Mouse (Mus musculus): ENCODE measurements around the gene Oxct2b. TPM values are rescaled to one million over a fixed set of nuclear protein-coding genes. Genes with fewer than 3 reads are reported as not detected.
"Not testable (repeated sequence)": the region's sequence is repeated elsewhere in the genome, so short reads cannot be mapped to it uniquely, and the experiment has no call there.

The Oxct2b gene
- polyA plus RNA-seq, 1 experiment: not detected

DNA sequence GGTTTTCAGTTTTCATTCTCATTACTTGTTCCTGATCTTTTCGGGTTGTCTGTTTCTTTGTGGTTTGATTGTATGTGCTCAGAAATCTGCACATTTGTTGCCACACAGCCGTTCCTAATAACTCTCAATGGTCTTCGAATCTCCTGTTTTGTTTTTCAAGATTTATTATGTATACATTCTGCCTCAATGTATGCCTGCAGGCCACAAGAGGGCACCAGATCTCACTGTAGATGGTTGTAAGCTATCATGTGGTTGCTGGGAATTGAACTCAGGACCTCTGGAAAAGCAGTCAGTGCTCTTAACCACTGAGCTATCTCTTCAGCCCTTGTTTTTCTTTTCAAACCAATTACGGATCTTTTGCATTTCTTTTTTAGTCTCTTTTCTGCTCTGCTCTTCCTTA is 29.7 kb upstream of the Oxct2b start:
- no peak for TF ChIP-seq GATA1 (IDR thresholded peaks at IDR 0.05; ENCODE audit: borderline replicate concordance, low read length)
- TF ChIP-seq FLI1 (IDR thresholded peaks at IDR 0.05; ENCODE audit: low read length): no peak
- Histone ChIP-seq H3K36me3 (replicated peaks; ENCODE audit: low read length) (no peaks in the 10 kb centered on the region), H3K4me3 (replicated peaks) (no peak overlapping the region), H3K9me3 (peaks cover 12% of the 10 kb centered on the region), H3K4me1 (peaks cover 5% of the 10 kb centered on the region; the same call in 1 of the 2 replicates), H3K27me3 (replicated peaks) (peaks cover 25% of the 10 kb centered on the region)

GRCm38 (mm10) chr4:123092621-123093020 is 23.4 kb upstream of the Oxct2b start:
- H3K27me3 ChIP-seq (replicated peaks): peaks cover 27% of the 10 kb centered on the region
- H3K36me3 ChIP-seq (replicated peaks; ENCODE audit: low read length): no peaks in the 10 kb centered on the region

GRCm38 (mm10) chr4:123093064-123093776 is 22.8 kb upstream of the Oxct2b start:
- H3K4me1 ChIP-seq: no peaks in the 10 kb centered on the region
- peaks cover 3% of the 10 kb centered on the region; the same call in 1 of the 2 replicates for H3K9me3 ChIP-seq
- H3K4me3 ChIP-seq (replicated peaks): no peak overlapping the region
- peaks cover 30% of the 10 kb centered on the region for H3K27me3 ChIP-seq (replicated peaks)
- no peak for TF ChIP-seq FLI1 (IDR thresholded peaks at IDR 0.05; ENCODE audit: low read length)
- no peak for TF ChIP-seq GATA1 (IDR thresholded peaks at IDR 0.05; ENCODE audit: borderline replicate concordance, low read length)
- no peaks in the 10 kb centered on the region for H3K36me3 ChIP-seq (replicated peaks; ENCODE audit: low read length)

More at GRCm38 (mm10) chr4:123092621-123093020, 23.4 kb upstream of the Oxct2b start:
- no peak for TF ChIP-seq GATA1 (IDR thresholded peaks at IDR 0.05; ENCODE audit: borderline replicate concordance, low read length)
- no peak for TF ChIP-seq FLI1 (IDR thresholded peaks at IDR 0.05; ENCODE audit: low read length)
- Histone ChIP-seq H3K4me3 (replicated peaks) (no peak overlapping the region), H3K4me1 (no peaks in the 10 kb centered on the region), H3K9me3 (peaks cover 3% of the 10 kb centered on the region; the same call in 1 of the 2 replicates)

DNA sequence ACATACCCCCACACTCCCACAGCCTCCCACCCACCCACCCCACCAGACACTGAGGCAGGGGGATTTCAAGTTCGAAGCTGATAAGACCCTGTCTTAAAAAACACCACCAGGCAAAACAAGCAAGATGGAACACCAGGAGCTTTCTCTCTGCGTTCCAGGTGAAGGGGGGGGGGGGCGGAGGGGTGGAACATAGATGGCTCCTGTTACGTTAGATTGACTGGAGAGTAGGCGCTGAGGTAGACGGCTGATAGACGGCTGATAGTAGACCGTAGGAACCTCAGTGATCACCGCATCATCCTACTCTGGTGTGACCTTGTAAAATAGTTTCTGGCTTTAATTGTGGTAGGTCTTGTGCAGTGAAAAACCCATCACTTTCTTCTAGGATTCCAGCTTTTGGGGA is 22.2 kb upstream of the Oxct2b start:
- peaks cover 29% of the 10 kb centered on the region for H3K27me3 ChIP-seq (replicated peaks)
- TF ChIP-seq FLI1 (IDR thresholded peaks at IDR 0.05; ENCODE audit: low read length) (no peak), GATA1 (IDR thresholded peaks at IDR 0.05; ENCODE audit: borderline replicate concordance, low read length) (no peak)
- peaks cover 3% of the 10 kb centered on the region; the same call in 1 of the 2 replicates for H3K9me3 ChIP-seq
- H3K4me1 ChIP-seq: no peaks in the 10 kb centered on the region
- no peaks in the 10 kb centered on the region for H3K36me3 ChIP-seq (replicated peaks; ENCODE audit: low read length)
- no peak overlapping the region for H3K4me3 ChIP-seq (replicated peaks)

DNA sequence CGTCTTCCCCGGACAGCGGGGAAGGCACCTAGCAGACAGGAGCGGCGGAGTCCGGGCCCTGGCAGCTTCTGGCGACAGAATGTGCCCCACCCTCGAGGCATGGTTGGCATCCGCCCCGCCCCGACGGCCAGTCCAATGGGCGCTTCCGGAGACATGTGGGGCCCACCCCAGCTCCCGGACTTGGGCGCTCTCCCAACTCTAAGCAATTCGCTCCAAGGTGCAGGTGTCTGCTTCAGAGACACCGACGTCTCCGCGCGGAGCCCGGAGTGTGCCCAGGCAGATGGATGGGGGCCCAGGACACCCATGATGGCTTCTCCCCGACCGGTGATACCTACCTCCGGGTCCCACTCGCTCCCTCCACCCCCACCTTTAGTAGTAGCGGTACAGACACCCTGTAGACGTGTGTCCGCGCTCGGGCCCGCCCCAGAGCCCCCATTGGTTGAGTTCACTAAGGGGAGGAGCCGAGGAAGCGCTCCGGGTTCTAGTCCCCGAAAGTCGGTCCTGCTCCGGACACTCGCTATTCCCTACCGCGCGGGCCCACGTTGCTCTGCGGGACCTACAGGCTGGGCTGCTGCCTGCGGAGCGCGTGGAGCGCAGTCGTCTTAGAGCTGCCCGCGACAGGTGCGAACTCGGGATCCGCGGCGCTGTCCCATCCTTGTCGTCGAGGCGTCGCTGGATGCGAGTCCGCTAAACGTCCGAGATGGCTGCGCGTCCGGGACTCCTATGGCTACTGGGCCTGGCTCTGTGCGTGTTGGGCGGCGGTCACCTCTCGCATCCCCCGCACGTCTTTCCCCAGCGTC is 11.2 kb upstream of the Oxct2b start, which contains the start of gene Bmp8b:
Gene Bmp8b, plus strand, starts transcription at position 515 of the 800 bp plus-strand sequence.
- Histone ChIP-seq H3K27me3 (replicated peaks) (peaks cover 67% of the 10 kb centered on the region), H3K9me3 (peaks cover 13% of the 10 kb centered on the region), H3K4me3 (replicated peaks) (peak within 1 kb of the TSS; percentile 46), H3K4me1 (peaks cover 15% of the 10 kb centered on the region), H3K36me3 (replicated peaks; ENCODE audit: low read length) (no peaks in the 10 kb centered on the region)
- TF ChIP-seq GATA1 (IDR thresholded peaks at IDR 0.05; ENCODE audit: borderline replicate concordance, low read length) (no peak), FLI1 (IDR thresholded peaks at IDR 0.05; ENCODE audit: low read length) (no peak)

GRCm38 (mm10) chr4:123105451-123105790 is 10.6 kb upstream of the Oxct2b start:
- TF ChIP-seq GATA1 (IDR thresholded peaks at IDR 0.05; ENCODE audit: borderline replicate concordance, low read length) (no peak), FLI1 (IDR thresholded peaks at IDR 0.05; ENCODE audit: low read length) (no peak)
- H3K27me3 ChIP-seq (replicated peaks): peaks cover 65% of the 10 kb centered on the region
- H3K36me3 ChIP-seq (replicated peaks; ENCODE audit: low read length): no peaks in the 10 kb centered on the region
- H3K4me1 ChIP-seq: peaks cover 15% of the 10 kb centered on the region
- H3K4me3 ChIP-seq (replicated peaks): peak overlapping the region; percentile 38
- peaks cover 13% of the 10 kb centered on the region for H3K9me3 ChIP-seq

GRCm38 (mm10) chr4:123105929-123106328 is 10.1 kb upstream of the Oxct2b start:
- not testable (repeated sequence) for H3K36me3 ChIP-seq (replicated peaks; ENCODE audit: low read length); H3K4me3 ChIP-seq (replicated peaks)
- Histone ChIP-seq H3K9me3 (peaks cover 13% of the 10 kb centered on the region), H3K4me1 (peaks cover 15% of the 10 kb centered on the region), H3K27me3 (replicated peaks) (peaks cover 66% of the 10 kb centered on the region)

- H3K36me3 ChIP-seq (replicated peaks; ENCODE audit: low read length): no peaks in the 10 kb centered on the region
These were observed 9.2 kb upstream of the Oxct2b start for GRCm38 (mm10) chr4:123106864-123107263.

DNA sequence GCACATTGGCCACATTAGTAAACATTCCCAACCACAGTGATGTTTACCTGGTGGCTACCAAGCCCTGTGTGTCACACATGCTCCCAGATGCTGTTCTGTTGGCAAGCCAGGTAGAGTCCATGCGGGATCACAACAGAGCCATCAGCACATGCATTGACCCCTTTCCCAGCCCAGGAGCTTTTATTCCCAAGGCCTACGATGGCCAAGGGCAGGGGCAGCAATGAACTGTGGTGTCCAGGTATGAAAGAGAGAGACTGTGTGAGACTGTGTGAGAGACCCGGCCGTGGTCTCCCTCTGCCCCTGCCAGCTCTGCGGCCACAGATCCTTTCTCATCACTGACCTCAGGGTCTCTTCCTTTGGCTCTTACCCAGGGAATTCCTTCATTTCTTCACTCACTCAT is 8.0 kb upstream of the Oxct2b start:
- peaks cover 67% of the 10 kb centered on the region for H3K27me3 ChIP-seq (replicated peaks)
- H3K4me1 ChIP-seq: peaks cover 25% of the 10 kb centered on the region
- no peak for TF ChIP-seq GATA1 (IDR thresholded peaks at IDR 0.05; ENCODE audit: borderline replicate concordance, low read length)
- no peak for TF ChIP-seq FLI1 (IDR thresholded peaks at IDR 0.05; ENCODE audit: low read length)
- H3K9me3 ChIP-seq: peaks cover 13% of the 10 kb centered on the region
- H3K4me3 ChIP-seq (replicated peaks): no peak overlapping the region
- H3K36me3 ChIP-seq (replicated peaks; ENCODE audit: low read length): no peaks in the 10 kb centered on the region

More at GRCm38 (mm10) chr4:123106864-123107263, 9.2 kb upstream of the Oxct2b start:
- Histone ChIP-seq H3K4me3 (replicated peaks) (no peak overlapping the region), H3K9me3 (peaks cover 13% of the 10 kb centered on the region), H3K27me3 (replicated peaks) (peaks cover 67% of the 10 kb centered on the region), H3K4me1 (peaks cover 16% of the 10 kb centered on the region)
- TF ChIP-seq GATA1 (IDR thresholded peaks at IDR 0.05; ENCODE audit: borderline replicate concordance, low read length) (no peak), FLI1 (IDR thresholded peaks at IDR 0.05; ENCODE audit: low read length) (no peak)

DNA sequence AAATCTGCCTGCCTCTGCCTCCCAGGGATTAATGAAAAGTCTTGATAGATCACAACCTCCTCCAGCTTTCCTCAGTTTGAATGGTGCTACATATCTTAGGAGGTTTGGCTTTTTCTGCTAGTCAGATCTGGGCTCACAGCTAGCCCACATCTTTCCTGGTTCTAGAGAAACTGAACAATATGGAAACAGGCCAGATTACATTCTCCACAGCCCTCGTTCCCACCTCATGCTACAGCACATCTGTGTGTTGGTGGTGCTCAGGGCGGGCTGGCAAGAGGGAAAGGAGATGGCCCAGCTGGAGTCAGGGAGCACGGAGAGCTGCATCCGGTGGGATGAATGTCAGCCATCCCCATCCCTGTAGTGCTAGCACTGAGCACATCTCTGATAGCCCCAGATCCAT is 5.3 kb upstream of the Oxct2b start:
- peaks cover 57% of the 10 kb centered on the region for H3K27me3 ChIP-seq (replicated peaks)
- H3K4me3 ChIP-seq (replicated peaks): no peak overlapping the region
- H3K4me1 ChIP-seq: peaks cover 17% of the 10 kb centered on the region
- H3K36me3 ChIP-seq (replicated peaks; ENCODE audit: low read length): no peaks in the 10 kb centered on the region
- no peak for TF ChIP-seq FLI1 (IDR thresholded peaks at IDR 0.05; ENCODE audit: low read length)
- TF ChIP-seq GATA1 (IDR thresholded peaks at IDR 0.05; ENCODE audit: borderline replicate concordance, low read length): no peak
- H3K9me3 ChIP-seq: no peaks in the 10 kb centered on the region

- H3K4me1 ChIP-seq: peaks cover 19% of the 10 kb centered on the region
- not testable (repeated sequence) for H3K4me3 ChIP-seq (replicated peaks); H3K36me3 ChIP-seq (replicated peaks; ENCODE audit: low read length); H3K9me3 ChIP-seq
- peaks cover 58% of the 10 kb centered on the region for H3K27me3 ChIP-seq (replicated peaks)
These were observed 4.6 kb upstream of the Oxct2b start for GRCm38 (mm10) chr4:123111275-123111983.

Data from megakaryocyte, embryonic 14.5 days (primary cell).